Mouse (Mus musculus) forebrain, embryonic 15.5 days (tissue): ENCODE measurements around the gene Ric1. TPM values are rescaled to one million over a fixed set of nuclear protein-coding genes. Genes with fewer than 3 reads are reported as not detected.

ENCODE experiments used
- ATAC-seq: fragments of 200-750 bp; cut with Nextera tagmentation; replicated peaks from 2 replicates; pipeline ENCODE4 v1.8.0; 2017; ENCODE audit warnings: mild to moderate bottlenecking, moderate TSS enrichment, moderate library complexity
- H3K27ac ChIP-seq: fragments of 300-500 bp; sonication (generic); replicated peaks from 2 replicates; pipeline ENCODE4 v1.5.1; 2015; ENCODE audit warnings: mild to moderate bottlenecking, inconsistent platforms
- H3K27me3 ChIP-seq: fragments of 300-500 bp; sonication (generic); 2 replicates; pipeline ENCODE4 v1.6.1; 2015; ENCODE audit warnings: inconsistent platforms
- H3K36me3 ChIP-seq: fragments of 300-500 bp; sonication (generic); 2 replicates; pipeline ENCODE4 v1.6.1; 2015; ENCODE audit warnings: mild to moderate bottlenecking, inconsistent platforms
- H3K4me1 ChIP-seq: fragments of 300-500 bp; sonication (generic); 2 replicates; pipeline ENCODE4 v1.6.1; 2015; ENCODE audit warnings: inconsistent platforms
- H3K4me2 ChIP-seq: fragments of 300-500 bp; sonication (generic); replicated peaks from 2 replicates; pipeline ENCODE4 v1.6.1; 2015; ENCODE audit warnings: mild to moderate bottlenecking, inconsistent platforms
- H3K4me3 ChIP-seq: fragments of 300-500 bp; sonication (generic); 2 replicates; pipeline ENCODE4 v1.5.1; 2015; ENCODE audit warnings: mild to moderate bottlenecking, inconsistent platforms
- H3K9ac ChIP-seq: fragments of 300-500 bp; sonication (generic); replicated peaks from 2 replicates; pipeline ENCODE4 v1.6.1; 2015; ENCODE audit warnings: mild to moderate bottlenecking, inconsistent platforms
- H3K9me3 ChIP-seq: fragments of 300-500 bp; sonication (generic); 2 replicates; pipeline ENCODE4 v1.6.1; 2016; ENCODE audit warnings: inconsistent platforms
- WGBS: fragments of 180-500 bp; shearing (Covaris S2); methylation state at CpG from one replicate; pipeline ENCODE4 v1.1.7; 2015; ENCODE audit warnings: mixed read lengths; 5-methylcytosine and 5-hydroxymethylcytosine counted together
- polyA plus RNA-seq: library from polyadenylated mRNA; unstranded; fragments of >200 nt; fragmentation: Nextera tagmentation; extraction: Ambion mirVana; gene quantifications from 2 replicates; pipeline ENCODE4 v1.2.1, GENCODE M21; 2015

The Ric1 gene
- polyA plus RNA-seq, 1 experiment from 2014 or later, result 13.2 TPM

GRCm38 (mm10) chr19:29500333-29500732, 21.7 kb upstream of the Ric1 start:
- Histone ChIP-seq H3K4me2 (no peak overlapping the region), H3K4me3 (no peak overlapping the region), H3K9me3 (no peaks in the 10 kb centered on the region), H3K27me3 (no peaks in the 10 kb centered on the region), H3K4me1 (peaks cover 3% of the 10 kb centered on the region; the same call in 1 of the 2 replicates), H3K36me3 (no peaks in the 10 kb centered on the region), H3K9ac (no peak overlapping the region), H3K27ac (no peak overlapping the region)
- ATAC-seq, result no peak
- WGBS, result 93% methylated on average over 1 of the region's 1 CpGs

GRCm38 (mm10) chr19:29501106-29501505, 21.0 kb upstream of the Ric1 start:
- no peaks in the 10 kb centered on the region for H3K36me3 ChIP-seq
- H3K4me3 ChIP-seq, result no peak overlapping the region; the same call in 1 of the 2 replicates
- 0 out of 2 replicates have a peak, but pooled peaks have one; percentile 35 for ATAC-seq
- no peak overlapping the region for H3K27ac ChIP-seq
- H3K27me3 ChIP-seq, result no peaks in the 10 kb centered on the region
- H3K4me2 ChIP-seq, result peak overlapping the region; percentile 20
- H3K9ac ChIP-seq, result no peak overlapping the region
- H3K9me3 ChIP-seq, result no peaks in the 10 kb centered on the region
- peaks cover 3% of the 10 kb centered on the region; the same call in 1 of the 2 replicates for H3K4me1 ChIP-seq
- WGBS, result 37% methylated on average over 11 of the region's 11 CpGs

DNA sequence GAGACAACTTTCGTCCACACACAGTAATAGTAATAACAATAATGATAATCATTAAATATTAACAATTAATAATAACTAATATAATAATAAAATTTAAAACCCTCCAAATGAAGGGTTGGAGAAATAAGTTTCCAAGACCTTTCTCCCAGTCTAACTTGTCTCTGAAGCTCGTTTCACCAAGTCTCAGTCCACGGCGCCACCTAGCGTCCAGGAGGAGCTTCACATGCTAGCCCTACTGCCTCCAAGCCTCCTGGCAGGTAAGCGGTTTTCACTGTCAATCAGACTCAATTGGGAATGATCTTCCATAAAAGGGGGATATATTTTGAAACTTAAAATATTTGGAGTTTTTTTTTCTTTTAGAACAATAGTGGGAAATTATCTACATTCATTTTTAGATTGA, 20.6 kb upstream of the Ric1 start:
- Histone ChIP-seq H3K36me3 (no peaks in the 10 kb centered on the region), H3K4me2 (no peak overlapping the region), H3K4me1 (peaks cover 3% of the 10 kb centered on the region; the same call in 1 of the 2 replicates), H3K9ac (no peak overlapping the region), H3K27me3 (no peaks in the 10 kb centered on the region), H3K4me3 (no peak overlapping the region), H3K27ac (no peak overlapping the region), H3K9me3 (no peaks in the 10 kb centered on the region)
- ATAC-seq, result peak; percentile 68; the same call in 1 of the 2 replicates
- WGBS, result 13% methylated on average over 6 of the region's 6 CpGs

- no peak for ATAC-seq
Measured at GRCm38 (mm10) chr19:29504131-29504530, 18.0 kb upstream of the Ric1 start.

DNA sequence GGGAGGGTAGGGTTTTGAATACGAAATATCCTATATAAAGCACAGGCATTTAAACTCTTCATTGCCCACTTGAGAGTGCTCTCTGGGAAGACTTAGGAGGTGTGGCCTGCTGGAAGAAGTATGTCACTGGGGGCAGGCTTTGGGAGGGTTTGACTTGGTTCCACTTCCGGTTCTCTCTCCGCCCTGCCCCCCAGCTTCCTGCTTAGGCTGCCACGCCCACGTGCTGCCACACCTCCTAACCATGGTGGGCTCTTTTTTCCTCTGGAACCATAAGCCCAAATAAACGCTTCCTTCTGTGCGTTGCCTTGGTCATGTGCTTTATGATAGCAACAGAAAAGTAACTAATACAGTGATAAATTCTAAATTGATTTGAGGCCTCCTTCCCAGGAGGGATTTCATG, 16.5 kb upstream of the Ric1 start:
- Histone ChIP-seq H3K4me1 (peaks cover 3% of the 10 kb centered on the region; the same call in 1 of the 2 replicates), H3K4me3 (no peak overlapping the region), H3K9me3 (no peaks in the 10 kb centered on the region), H3K4me2 (no peak overlapping the region), H3K36me3 (no peaks in the 10 kb centered on the region), H3K27me3 (no peaks in the 10 kb centered on the region), H3K9ac (no peak overlapping the region), H3K27ac (no peak overlapping the region)
- 85% methylated on average over 7 of the region's 7 CpGs for WGBS
- ATAC-seq, result no peak

More at GRCm38 (mm10) chr19:29504131-29504530, 18.0 kb upstream of the Ric1 start:
- no peak overlapping the region for H3K4me3 ChIP-seq
- H3K27ac ChIP-seq, result no peak overlapping the region
- H3K36me3 ChIP-seq, result no peaks in the 10 kb centered on the region
- H3K4me1 ChIP-seq, result peaks cover 3% of the 10 kb centered on the region; the same call in 1 of the 2 replicates
- 86% methylated on average over 2 of the region's 2 CpGs for WGBS
- no peak overlapping the region for H3K4me2 ChIP-seq
- no peak overlapping the region for H3K9ac ChIP-seq
- H3K27me3 ChIP-seq, result no peaks in the 10 kb centered on the region
- no peaks in the 10 kb centered on the region for H3K9me3 ChIP-seq

DNA sequence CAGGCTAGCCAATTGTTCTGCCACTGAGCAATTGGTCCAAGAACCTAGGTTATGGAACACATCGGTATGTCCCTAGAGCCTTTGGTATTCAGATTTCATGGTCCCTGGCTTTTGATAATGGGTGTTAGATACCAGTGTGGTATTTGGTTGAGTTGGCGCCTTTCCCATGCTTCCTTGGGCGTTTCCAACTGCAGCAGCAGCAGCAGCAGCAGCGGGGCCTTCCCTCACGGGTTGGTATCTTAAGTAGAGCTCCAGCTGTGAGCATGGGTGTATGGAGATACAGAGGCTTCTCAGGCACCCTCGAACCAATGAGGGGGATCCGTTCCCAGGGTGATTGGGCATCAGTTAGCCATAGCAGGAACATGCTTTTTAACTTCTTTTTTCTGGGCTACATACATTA, 13.9 kb upstream of the Ric1 start:
- WGBS, result 47% methylated on average over 7 of the region's 7 CpGs
- no peak for ATAC-seq
- no peaks in the 10 kb centered on the region for H3K4me1 ChIP-seq
- H3K9me3 ChIP-seq, result no peaks in the 10 kb centered on the region
- no peak overlapping the region for H3K4me2 ChIP-seq
- no peak overlapping the region for H3K27ac ChIP-seq
- H3K4me3 ChIP-seq, result no peak overlapping the region
- no peaks in the 10 kb centered on the region for H3K36me3 ChIP-seq
- no peaks in the 10 kb centered on the region for H3K27me3 ChIP-seq
- no peak overlapping the region for H3K9ac ChIP-seq

- no peak for ATAC-seq
- 88% methylated on average over 7 of the region's 7 CpGs for WGBS
- Histone ChIP-seq H3K4me3 (no peak overlapping the region), H3K27ac (no peak overlapping the region), H3K9ac (no peak overlapping the region), H3K27me3 (no peaks in the 10 kb centered on the region), H3K4me1 (no peaks in the 10 kb centered on the region), H3K4me2 (no peak overlapping the region), H3K9me3 (no peaks in the 10 kb centered on the region), H3K36me3 (no peaks in the 10 kb centered on the region)
Measured at GRCm38 (mm10) chr19:29509857-29510256, 12.2 kb upstream of the Ric1 start.

- no peaks in the 10 kb centered on the region for H3K36me3 ChIP-seq
- no peak overlapping the region for H3K4me3 ChIP-seq
- no peaks in the 10 kb centered on the region for H3K27me3 ChIP-seq
- H3K4me1 ChIP-seq, result no peaks in the 10 kb centered on the region
- H3K27ac ChIP-seq, result no peak overlapping the region
- H3K9ac ChIP-seq, result no peak overlapping the region
- no peak overlapping the region for H3K4me2 ChIP-seq
- 84% methylated on average over 2 of the region's 2 CpGs for WGBS
- H3K9me3 ChIP-seq, result no peaks in the 10 kb centered on the region
- ATAC-seq, result no peak
Measured at GRCm38 (mm10) chr19:29511826-29512225, 10.3 kb upstream of the Ric1 start.

GRCm38 (mm10) chr19:29513111-29513766, 8.8 kb upstream of the Ric1 start:
- H3K4me3 ChIP-seq, result no peak overlapping the region
- 68% methylated on average over 2 of the region's 2 CpGs for WGBS
- H3K4me2 ChIP-seq, result no peak overlapping the region
- no peak overlapping the region for H3K27ac ChIP-seq
- H3K9me3 ChIP-seq, result no peaks in the 10 kb centered on the region
- H3K4me1 ChIP-seq, result no peaks in the 10 kb centered on the region
- ATAC-seq, result no peak
- H3K9ac ChIP-seq, result no peak overlapping the region
- H3K36me3 ChIP-seq, result no peaks in the 10 kb centered on the region
- H3K27me3 ChIP-seq, result no peaks in the 10 kb centered on the region

GRCm38 (mm10) chr19:29514130-29514529, 8.0 kb upstream of the Ric1 start:
- no peaks in the 10 kb centered on the region for H3K9me3 ChIP-seq
- ATAC-seq, result no peak
- no peak overlapping the region for H3K27ac ChIP-seq
- no peak overlapping the region for H3K9ac ChIP-seq
- WGBS, result 90% methylated on average over 3 of the region's 3 CpGs
- H3K4me3 ChIP-seq, result no peak overlapping the region
- H3K36me3 ChIP-seq, result no peaks in the 10 kb centered on the region
- H3K27me3 ChIP-seq, result no peaks in the 10 kb centered on the region
- no peaks in the 10 kb centered on the region for H3K4me1 ChIP-seq
- H3K4me2 ChIP-seq, result no peak overlapping the region

- Histone ChIP-seq H3K27ac (no peak overlapping the region), H3K36me3 (no peaks in the 10 kb centered on the region), H3K4me1 (no peaks in the 10 kb centered on the region), H3K4me2 (no peak overlapping the region), H3K9me3 (no peaks in the 10 kb centered on the region), H3K9ac (no peak overlapping the region), H3K27me3 (no peaks in the 10 kb centered on the region), H3K4me3 (no peak overlapping the region)
- ATAC-seq, result no peak
- WGBS, result 96% methylated on average over 3 of the region's 3 CpGs
Measured at GRCm38 (mm10) chr19:29515386-29515785, 6.7 kb upstream of the Ric1 start.

DNA sequence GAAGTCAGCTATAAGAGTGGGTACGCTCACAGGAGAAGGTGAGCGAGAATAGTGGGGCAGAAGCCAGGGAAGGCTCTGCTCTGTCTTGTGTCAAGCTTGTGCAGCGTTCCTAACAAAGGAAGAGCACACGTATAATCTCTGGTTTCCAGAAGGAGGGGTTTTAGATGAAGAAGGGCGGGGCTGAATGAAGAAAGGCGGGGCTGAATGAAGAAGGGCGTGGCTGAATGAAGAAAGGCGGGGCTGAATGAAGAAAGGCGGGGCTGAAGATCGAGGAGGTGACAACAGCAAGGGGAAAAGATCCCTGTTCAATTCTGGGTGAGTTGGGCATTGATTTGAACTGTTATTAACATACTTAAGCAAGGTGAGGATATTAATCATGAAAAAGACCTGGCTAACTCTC, 6.1 kb upstream of the Ric1 start:
- Histone ChIP-seq H3K27me3 (no peaks in the 10 kb centered on the region), H3K27ac (no peak overlapping the region), H3K9me3 (no peaks in the 10 kb centered on the region), H3K4me3 (no peak overlapping the region), H3K36me3 (no peaks in the 10 kb centered on the region), H3K9ac (no peak overlapping the region), H3K4me1 (0 out of 2 replicates have a peak, but pooled peaks cover under 1% of the 10 kb centered on the region), H3K4me2 (no peak overlapping the region)
- no peak for ATAC-seq
- WGBS, result 73% methylated on average over 10 of the region's 10 CpGs

DNA sequence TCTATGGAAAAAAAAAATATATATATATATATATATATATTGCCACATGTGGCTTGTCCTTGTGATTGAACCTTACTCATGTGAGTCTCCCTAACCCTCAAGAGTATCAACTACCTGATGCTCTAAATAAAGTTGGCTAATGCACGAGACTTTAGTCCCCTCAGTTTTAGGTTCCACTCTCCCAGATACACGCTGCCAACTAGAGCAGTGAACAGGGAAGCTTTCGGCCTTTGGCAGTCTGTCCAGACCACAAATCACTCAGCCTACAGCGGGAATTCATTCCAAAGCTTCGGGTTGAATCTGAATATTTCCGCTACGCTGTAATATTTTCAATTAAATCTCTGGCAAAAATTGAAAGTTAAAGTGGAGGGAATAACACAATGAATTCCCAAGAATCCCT, 3.7 kb upstream of the Ric1 start:
- no peaks in the 10 kb centered on the region for H3K36me3 ChIP-seq
- no peaks in the 10 kb centered on the region for H3K9me3 ChIP-seq
- H3K4me1 ChIP-seq, result peaks cover 10% of the 10 kb centered on the region
- no peaks in the 10 kb centered on the region for H3K27me3 ChIP-seq
- H3K9ac ChIP-seq, result no peak overlapping the region
- ATAC-seq, result no peak
- WGBS, result 92% methylated on average over 7 of the region's 7 CpGs
- no peak overlapping the region for H3K27ac ChIP-seq
- no peak overlapping the region for H3K4me3 ChIP-seq
- no peak overlapping the region for H3K4me2 ChIP-seq
